Mouse (Mus musculus) erythroblast, embryonic 14.5 days (primary cell): ENCODE data around the gene Lrrc66.

Experiments used
- GATA1 ChIP-seq: IDR thresholded peaks from 2 replicates; pipeline ENCODE4 v1.6.1; 2012; ENCODE audit warnings: low read length, inconsistent platforms, mixed read lengths
- TAL1 ChIP-seq: IDR thresholded peaks from 3 replicates; pipeline ENCODE4 v1.6.1; 2012; ENCODE audit warnings: low read length, inconsistent platforms, mixed read lengths

DNA sequence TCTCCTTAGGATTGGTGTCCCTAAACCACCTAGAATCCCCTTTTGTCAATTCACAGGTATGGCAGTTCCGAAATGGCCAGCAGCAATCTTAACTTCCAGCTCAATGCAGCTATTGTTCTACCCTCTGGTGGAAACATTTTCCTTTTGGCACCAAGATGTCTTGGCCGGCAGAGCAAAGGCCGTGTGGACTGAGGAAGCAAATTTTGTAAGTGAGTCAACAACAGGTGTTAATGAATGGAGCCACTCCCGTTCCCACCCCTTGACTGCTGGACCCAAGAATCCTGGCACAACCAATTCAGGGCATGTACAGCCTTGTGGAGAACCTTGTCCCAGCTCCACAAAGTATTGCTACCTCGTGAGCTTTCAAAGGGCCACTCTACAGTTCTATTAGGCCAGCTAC lies 66.2 kb downstream of the Lrrc66 start:
- TF ChIP-seq GATA1: no peak
- no peak for TF ChIP-seq TAL1
